Mouse (Mus musculus) MEL (cell line): ENCODE data around the gene Nrip1.

Source experiments
- BHLHE40 ChIP-seq: IDR thresholded peaks from 2 replicates; pipeline ENCODE4 v1.6.1; 2012; ENCODE audit warnings: low read depth, mild to moderate bottlenecking, inconsistent platforms, low read length, improper control_type of control experiment, borderline replicate concordance
- CTCF ChIP-seq, 3 experiments: IDR thresholded peaks in 2 of 3; conservative IDR thresholded peaks in 1 of 3; 2 replicates each; pipeline ENCODE4 v1.5.1; 2011 to 2012; ENCODE audit warnings: low read length in 3 of 3, low read depth in 2 of 3, mild to moderate bottlenecking in 2 of 3, improper control_type of control experiment in 1 of 3, inconsistent platforms in 1 of 3, mixed read lengths in 1 of 3, moderate library complexity in 1 of 3; ENCODE audit not compliant: control insufficient read depth in 1 of 3, insufficient read depth in 1 of 3, poor library complexity in 1 of 3, severe bottlenecking in 1 of 3
- ELF1 ChIP-seq: IDR thresholded peaks from 2 replicates; pipeline ENCODE4 v1.6.1; 2014; ENCODE audit warnings: low read depth, mild to moderate bottlenecking, inconsistent platforms, low read length, improper control_type of control experiment, moderate library complexity
- EP300 ChIP-seq, 2 experiments: IDR thresholded peaks; 2 replicates each; pipeline ENCODE4 v1.6.1; 2011; ENCODE audit warnings: improper control_type of control experiment in 2 of 2, low read length in 2 of 2, low read depth in 1 of 2, mild to moderate bottlenecking in 1 of 2
- GABPA ChIP-seq: IDR thresholded peaks from 2 replicates; pipeline ENCODE4 v1.6.1; 2012; ENCODE audit warnings: low read depth, mild to moderate bottlenecking, inconsistent platforms, low read length, improper control_type of control experiment, moderate library complexity
- GATA1 ChIP-seq: IDR thresholded peaks from 2 replicates; pipeline ENCODE4 v1.6.1; 2011; ENCODE audit warnings: low read depth, low read length, improper control_type of control experiment
- MAFK ChIP-seq: IDR thresholded peaks from 2 replicates; pipeline ENCODE4 v1.6.1; 2011; ENCODE audit warnings: low read depth, mild to moderate bottlenecking, low read length, improper control_type of control experiment, borderline replicate concordance
- POLR2A ChIP-seq, 2 experiments: IDR thresholded peaks; 2 replicates each; pipeline ENCODE4 v1.6.1; 2011 to 2012; ENCODE audit warnings: low read length in 2 of 2, mild to moderate bottlenecking in 2 of 2, control low read depth in 1 of 2, improper control_type of control experiment in 1 of 2, low read depth in 1 of 2, moderate library complexity in 1 of 2; ENCODE audit not compliant: control insufficient read depth in 1 of 2, insufficient read depth in 1 of 2, poor library complexity in 1 of 2
- POLR2AphosphoS2 ChIP-seq: IDR thresholded peaks from 2 replicates; pipeline ENCODE4 v1.6.1; 2011; ENCODE audit warnings: low read length, improper control_type of control experiment
- SIN3A ChIP-seq: IDR thresholded peaks from 2 replicates; pipeline ENCODE4 v1.6.1; 2012; ENCODE audit warnings: low read length, improper control_type of control experiment, inconsistent platforms
- TAL1 ChIP-seq: IDR thresholded peaks from 2 replicates; pipeline ENCODE4 v1.6.1; 2012; ENCODE audit warnings: mild to moderate bottlenecking, inconsistent platforms, low read length, moderate library complexity, mixed read lengths
- USF1 ChIP-seq: IDR thresholded peaks from 2 replicates; pipeline ENCODE4 v1.6.1; 2014; ENCODE audit warnings: low read depth, mild to moderate bottlenecking, inconsistent platforms, low read length, improper control_type of control experiment, moderate library complexity

GRCm38 (mm10) chr16:76354841-76355240, 18.8 kb downstream of the Nrip1 start:
- TF ChIP-seq CTCF (IDR thresholded peaks at IDR 0.05 in 2 of 3, conservative IDR thresholded peaks at IDR 0.05 in 1 of 3; ENCODE audit: control insufficient read depth in 1 of 3, insufficient read depth in 1 of 3, low read depth in 2 of 3, low read length in 3 of 3, poor library complexity in 1 of 3, severe bottlenecking in 1 of 3) (no peak), SIN3A (no peak), ELF1 (no peak), POLR2AphosphoS2 (no peak), GATA1 (peak; percentile 34; the same call in 1 of the 2 replicates), POLR2A (IDR thresholded peaks at IDR 0.05; ENCODE audit: control insufficient read depth in 1 of 2, insufficient read depth in 1 of 2, low read depth in 1 of 2, low read length in 2 of 2, poor library complexity in 1 of 2) (no peak), EP300 (IDR thresholded peaks at IDR 0.05; ENCODE audit: low read depth in 1 of 2, low read length in 2 of 2) (no peak), GABPA (no peak), USF1 (no peak), BHLHE40 (no peak), MAFK (no peak), TAL1 (no peak)
